Mouse (Mus musculus): ENCODE data around the gene Idua. TPM values are rescaled to one million over a fixed set of nuclear protein-coding genes. Genes with fewer than 3 reads are reported as not detected.

Idua gene
- total RNA-seq, 1 experiment from 2014 or later: 10.7 TPM

DNA sequence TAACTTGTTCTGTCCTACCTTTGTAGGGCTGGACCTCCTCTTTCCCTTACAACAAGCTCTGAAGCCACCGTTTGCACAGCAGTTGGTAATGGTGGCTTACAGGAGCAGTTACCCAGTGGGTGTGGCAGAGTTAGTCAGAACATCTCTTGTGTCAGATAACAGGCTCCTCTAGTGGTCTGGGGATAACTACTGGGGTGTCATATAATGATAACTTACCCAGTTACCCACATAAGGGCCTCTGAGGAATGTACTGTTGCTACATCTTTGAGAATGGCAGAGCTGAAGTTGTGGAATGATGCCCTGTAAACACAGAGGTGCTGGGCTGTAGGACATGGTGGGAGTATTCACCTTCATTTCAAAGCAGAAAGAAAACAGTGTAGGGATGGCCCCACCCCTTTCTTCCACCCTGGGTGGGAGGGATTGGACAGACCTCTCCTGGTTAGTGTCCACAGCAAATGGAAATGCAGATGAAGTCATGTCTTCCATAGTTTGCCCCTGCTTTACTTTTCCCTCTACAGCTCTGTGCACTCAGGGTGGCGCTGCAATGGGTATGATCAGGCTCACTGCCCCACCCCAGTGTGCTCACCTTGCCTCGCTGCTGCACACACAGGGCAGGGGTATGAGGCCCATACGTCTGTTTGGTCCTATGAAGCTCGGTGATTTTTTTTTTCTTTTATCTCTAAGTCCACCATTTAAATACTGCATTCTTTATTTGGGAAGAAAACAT lies 16.8 kb downstream of the Idua start:
- no peak for ATAC-seq (replicated peaks; ENCODE audit: insufficient number of reproducible peaks, low FRiP score, low TSS enrichment, poor library complexity, severe bottlenecking)

DNA sequence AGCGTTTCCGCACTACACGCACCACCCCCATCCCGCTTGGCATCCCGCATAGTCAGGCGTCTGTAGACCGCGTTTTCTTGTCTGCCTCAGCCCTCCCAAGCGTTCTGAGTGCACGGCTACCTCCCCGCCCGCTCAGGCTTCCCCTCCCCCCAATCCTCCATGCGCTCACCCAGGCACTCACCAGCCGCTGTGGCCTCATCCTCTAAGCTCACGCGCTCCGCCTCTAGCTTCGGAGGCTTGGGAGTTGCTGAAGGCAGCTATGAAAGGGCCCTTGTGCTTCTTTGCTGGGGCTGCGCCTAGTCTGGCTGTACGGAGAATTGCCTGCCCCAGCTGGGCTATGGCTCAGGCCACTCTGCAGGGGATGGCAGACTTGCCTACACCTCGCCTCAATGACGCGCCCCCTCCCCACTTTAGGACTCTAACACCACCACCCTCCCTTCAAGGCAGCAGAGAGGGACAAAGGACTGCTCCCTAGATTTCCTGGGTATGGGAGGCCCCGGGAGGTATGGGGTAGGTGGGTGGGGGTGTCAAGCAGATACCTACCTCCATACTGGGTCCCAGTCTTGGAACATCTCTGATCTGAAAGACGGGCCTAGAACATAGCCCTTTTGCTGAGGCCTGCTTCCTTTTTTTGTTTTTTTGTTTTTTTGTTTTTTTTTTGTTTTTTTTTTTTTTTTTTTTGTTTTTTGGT lies 17.6 kb downstream of the Idua start:
- ATAC-seq (replicated peaks; ENCODE audit: insufficient number of reproducible peaks, low FRiP score, low TSS enrichment, poor library complexity, severe bottlenecking): no peak

DNA sequence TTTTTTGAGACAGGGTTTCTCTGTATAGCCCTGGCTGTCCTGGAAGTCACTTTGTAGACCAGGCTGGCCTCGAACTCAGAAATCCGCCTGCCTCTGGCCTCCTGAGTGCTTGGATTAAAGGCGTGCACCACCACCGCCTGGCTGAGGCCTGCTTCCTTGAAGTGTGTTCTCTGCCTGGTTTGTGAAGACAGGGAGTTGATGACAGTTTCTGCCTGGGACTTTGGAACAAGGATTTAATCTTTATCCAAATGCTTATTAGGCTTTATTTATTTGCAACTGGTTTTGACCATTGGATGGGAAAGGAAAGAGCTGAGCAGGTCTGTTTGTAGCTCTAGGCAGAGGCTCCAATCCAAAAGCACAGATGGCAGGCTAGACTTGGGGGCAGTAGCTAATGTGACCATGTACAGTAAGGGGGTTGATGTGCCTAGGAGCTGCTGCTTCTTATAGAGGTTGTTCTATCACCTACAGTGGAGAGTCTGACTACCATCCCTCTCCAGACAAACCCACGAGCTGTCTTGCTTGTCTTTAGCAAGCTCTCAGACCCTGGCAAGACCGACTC lies 18.2 kb downstream of the Idua start:
- no peak for ATAC-seq (replicated peaks; ENCODE audit: insufficient number of reproducible peaks, low FRiP score, low TSS enrichment, poor library complexity, severe bottlenecking)

DNA sequence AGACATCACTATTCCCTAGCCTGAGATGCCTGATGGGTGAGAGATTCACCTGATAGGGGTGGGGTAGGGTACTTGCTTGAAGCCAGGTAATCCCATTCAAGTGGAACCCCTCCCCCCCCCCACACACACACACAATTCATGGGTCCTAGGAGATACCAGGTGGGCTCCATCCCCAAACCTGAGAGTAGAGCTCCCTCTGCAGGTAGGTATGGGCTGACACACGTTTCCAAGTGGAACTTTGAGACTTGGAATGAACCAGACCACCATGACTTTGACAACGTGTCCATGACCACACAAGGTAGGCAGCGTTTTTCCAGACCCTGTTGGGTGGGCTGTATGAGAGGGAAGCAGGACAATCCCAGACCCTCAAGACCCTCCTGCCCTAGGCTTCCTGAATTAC lies 19.8 kb downstream of the Idua start:
- ATAC-seq (replicated peaks; ENCODE audit: insufficient number of reproducible peaks, low FRiP score, low TSS enrichment, poor library complexity, severe bottlenecking): no peak

DNA sequence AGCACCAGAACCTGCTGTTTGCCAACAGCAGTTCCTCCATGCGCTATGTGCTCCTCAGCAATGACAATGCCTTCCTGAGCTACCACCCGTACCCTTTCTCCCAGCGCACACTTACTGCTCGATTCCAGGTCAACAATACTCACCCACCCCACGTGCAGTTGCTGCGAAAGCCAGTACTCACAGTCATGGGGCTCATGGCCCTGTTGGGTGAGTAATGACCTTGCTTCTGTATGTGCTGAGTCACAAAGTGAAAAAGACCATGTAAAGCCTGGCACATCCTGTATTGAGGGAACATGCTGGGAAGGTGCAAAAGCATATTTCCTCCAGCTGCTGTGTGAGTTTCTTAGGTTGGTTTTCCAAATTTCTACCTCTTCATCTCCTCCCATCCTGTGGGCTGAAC lies 20.7 kb downstream of the Idua start:
- ATAC-seq (replicated peaks; ENCODE audit: insufficient number of reproducible peaks, low FRiP score, low TSS enrichment, poor library complexity, severe bottlenecking): no peak

DNA sequence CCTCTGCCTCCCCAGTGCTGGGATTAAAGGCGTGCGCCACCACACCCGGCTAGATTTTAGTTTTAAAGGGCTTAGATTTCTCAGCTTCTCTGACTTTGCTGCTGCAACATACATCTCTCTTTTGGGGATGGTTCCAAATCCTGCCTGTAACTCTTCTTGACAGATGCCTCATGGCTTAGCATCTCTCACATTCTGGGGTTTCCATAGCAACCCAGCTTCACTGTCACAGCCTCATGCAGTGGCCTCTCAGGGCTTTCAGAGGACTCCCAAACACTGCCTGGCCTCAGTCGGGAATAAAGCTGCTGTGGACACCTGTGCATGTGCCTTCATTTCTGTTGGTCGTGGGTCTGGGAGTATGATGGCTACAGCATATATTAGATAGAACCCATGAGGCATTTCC lies 29.0 kb downstream of the Idua start:
- no peak for ATAC-seq (replicated peaks; ENCODE audit: insufficient number of reproducible peaks, low FRiP score, low TSS enrichment, poor library complexity, severe bottlenecking)

DNA sequence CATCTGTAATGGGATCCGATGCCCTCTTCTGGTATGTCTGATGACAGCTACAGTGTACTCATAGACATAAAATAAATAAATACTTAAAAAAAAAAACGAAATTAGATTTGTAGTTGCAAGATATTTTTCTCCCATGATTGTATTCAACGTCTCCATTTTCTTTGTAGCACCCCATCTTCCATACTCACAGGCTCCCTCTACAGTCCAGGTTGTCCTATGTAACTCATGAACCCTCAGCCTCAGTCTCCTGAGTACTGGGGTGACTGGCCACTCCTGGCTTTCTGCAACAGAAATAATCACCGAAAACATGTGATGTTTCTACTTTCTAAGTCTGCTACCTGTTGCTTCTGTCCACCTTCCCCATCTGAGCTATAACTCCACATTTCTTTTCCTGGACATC lies 31.0 kb downstream of the Idua start:
- ATAC-seq (replicated peaks; ENCODE audit: insufficient number of reproducible peaks, low FRiP score, low TSS enrichment, poor library complexity, severe bottlenecking): no peak

DNA sequence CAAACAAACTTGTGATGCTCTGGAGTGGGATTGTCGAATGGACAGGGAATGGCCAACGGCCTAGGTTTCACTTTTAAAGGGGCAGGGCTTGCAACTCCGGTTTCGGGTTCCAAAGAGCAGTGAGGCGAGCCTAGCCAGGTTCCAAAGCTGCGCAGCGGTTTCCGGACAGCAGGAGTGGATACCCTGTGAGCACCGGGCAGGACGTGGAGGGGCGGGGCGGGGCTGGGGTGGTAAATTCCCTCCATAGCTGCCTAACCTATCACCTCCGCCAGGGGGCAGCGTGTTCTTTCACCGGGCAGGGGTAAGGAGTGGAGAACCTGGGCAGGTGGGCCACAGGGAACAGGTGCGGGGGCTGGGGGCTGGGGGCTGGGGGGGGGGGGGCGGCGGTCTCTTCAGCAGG lies 32.1 kb downstream of the Idua start, which contains the start of gene Fgfrl1:
Fgfrl1 (plus strand) TSS at position 112 of the 400 bp plus-strand sequence.
- ATAC-seq (replicated peaks; ENCODE audit: insufficient number of reproducible peaks, low FRiP score, low TSS enrichment, poor library complexity, severe bottlenecking): no peak; the same call in 1 of the 2 replicates

DNA sequence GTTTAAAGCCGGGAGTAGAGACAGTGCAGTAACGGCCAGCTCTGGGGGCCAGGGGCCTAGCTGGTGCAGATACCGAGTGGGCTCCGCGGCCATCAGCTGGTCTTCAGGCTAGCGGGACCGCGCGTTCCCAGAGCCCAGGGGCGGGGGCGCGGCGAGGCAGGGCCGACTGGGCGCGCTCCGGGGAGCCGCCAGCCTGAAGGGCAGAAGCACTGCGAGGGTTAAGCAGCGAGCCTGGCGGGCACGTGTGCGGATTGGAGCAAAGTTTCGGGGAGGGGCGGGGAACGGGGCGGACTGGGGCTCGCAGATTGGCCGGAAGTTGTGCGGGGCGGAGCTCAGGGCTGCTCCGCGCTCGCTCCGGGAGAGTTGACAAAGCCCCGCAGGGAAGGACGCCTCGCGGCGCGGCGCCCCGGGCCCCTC lies 33.7 kb downstream of the Idua start:
- ATAC-seq (replicated peaks; ENCODE audit: insufficient number of reproducible peaks, low FRiP score, low TSS enrichment, poor library complexity, severe bottlenecking): peak; percentile 81

DNA sequence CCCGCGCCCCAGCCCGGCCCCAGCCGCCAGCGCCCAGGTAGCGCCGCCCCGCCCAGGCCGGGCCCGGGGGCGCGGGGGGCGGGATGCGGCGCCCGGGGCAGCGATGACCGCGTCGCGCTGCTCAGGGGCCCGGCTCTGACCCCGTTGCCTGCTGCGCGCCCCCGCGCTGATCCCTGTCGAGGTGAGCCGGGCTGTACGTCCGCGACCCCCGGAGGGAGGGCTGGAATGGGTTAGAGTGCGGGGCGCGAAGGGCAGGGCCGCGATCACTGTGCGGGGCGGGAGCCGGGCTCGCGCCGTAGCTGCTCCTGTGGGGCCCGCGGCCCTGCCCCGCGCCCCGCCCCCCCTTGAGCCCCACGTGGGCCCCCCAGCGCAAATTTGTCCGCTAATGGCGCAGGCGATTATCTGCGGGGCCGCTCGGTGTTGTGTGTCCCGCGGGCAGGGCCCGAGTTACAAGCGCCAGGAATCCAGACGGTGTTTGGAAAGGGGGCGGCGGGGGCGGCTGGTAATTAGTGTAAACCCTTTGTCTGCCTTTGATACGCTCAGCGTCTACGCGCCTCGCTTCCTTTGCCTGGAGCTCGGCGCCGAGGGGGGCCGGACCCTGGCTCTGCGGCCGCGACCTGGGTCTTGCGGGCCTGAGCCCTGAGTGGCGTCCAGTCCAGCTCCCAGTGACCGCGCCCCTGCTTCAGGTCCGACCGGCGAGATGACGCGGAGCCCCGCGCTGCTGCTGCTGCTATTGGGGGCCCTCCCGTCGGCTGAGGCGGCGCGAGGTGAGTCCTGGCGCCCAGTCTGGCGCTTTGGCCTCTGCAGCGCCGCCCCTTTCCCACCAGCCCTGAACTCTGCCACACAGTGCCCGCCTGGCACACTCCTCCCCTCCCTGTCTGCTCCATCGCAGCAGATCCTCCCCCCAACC lies 34.5 kb downstream of the Idua start:
- ATAC-seq (replicated peaks; ENCODE audit: insufficient number of reproducible peaks, low FRiP score, low TSS enrichment, poor library complexity, severe bottlenecking): no peak

DNA sequence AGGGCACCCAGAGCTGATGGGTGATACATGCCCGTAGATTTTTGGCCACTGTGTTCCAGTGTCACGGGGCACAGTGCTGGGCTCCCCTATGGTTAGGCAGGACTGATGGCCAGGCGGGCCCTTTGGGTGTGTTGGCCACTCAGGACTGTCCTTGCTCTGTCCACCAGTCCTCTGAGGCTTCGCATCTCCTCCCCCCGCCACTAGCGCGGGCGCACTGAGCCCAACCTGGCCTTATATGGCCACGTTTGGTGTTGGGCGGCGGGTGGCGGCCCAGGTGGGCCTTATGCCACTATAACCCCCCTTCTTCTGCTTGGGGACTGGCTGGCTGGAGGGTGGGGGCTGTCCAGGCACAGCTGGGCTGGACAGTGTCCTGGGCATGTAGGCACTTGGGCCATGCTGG lies 35.7 kb downstream of the Idua start:
- ATAC-seq (replicated peaks; ENCODE audit: insufficient number of reproducible peaks, low FRiP score, low TSS enrichment, poor library complexity, severe bottlenecking): no peak

DNA sequence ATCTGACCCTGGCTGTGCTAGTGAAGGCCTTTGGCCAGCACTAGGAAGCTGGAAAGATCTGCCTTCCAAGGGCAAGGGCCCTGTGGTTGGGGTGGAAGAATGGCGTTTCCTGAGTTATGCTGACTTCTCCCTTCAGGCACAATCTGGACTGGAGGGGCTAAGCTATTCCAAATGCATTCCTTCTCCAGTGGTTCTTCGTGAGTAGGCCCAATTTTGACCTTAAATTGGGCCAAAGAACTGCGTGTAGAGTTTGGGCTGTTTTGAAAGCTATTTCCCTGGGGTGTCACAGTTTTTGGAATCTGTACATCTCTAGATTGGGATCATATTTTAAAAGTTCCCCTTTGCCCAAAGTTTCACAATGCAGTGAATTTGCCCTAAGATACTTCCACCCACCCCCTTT lies 36.4 kb downstream of the Idua start:
- no peak for ATAC-seq (replicated peaks; ENCODE audit: insufficient number of reproducible peaks, low FRiP score, low TSS enrichment, poor library complexity, severe bottlenecking)

DNA sequence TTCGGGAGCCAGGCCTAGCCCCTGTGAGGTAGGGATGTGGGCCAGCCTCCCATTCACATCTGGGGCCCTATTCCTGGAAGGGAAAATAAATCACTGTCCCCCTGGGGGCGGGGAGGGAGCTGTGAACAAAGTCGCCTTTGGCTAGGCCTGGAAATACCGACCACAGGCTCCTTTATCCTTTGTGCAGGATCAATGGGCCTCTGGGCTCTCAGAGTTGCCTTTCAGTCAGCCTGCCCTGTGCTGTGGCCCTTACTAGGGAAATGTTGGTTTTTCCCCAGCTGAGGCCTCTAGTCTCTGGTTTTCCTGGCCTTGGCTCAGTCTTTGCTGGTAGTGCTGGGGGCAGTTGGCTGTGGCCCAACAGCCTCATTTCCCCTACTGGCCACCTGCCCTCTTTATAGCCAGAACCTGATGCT lies 37.2 kb downstream of the Idua start:
- no peak for ATAC-seq (replicated peaks; ENCODE audit: insufficient number of reproducible peaks, low FRiP score, low TSS enrichment, poor library complexity, severe bottlenecking)

DNA sequence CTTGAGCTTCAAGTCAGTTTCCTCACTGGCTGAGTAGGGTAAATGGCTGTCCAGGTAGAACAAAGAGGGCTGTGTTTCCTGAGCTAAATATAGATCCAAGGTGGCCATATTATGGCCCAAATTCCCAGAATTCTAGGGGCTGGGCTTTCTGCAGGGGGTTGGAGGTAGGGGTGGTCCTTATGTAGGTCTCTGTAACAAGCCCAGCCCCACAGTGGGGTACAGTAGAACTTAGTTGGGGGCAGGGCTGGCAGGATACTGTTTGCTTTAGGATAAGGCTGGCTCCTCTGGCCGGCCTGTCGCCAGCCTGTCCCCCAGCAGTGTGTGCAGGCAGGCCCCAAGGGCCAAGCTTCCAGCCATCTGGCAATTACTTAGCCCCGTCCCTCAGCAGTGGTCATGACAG lies 40.2 kb downstream of the Idua start:
- ATAC-seq (replicated peaks; ENCODE audit: insufficient number of reproducible peaks, low FRiP score, low TSS enrichment, poor library complexity, severe bottlenecking): no peak

DNA sequence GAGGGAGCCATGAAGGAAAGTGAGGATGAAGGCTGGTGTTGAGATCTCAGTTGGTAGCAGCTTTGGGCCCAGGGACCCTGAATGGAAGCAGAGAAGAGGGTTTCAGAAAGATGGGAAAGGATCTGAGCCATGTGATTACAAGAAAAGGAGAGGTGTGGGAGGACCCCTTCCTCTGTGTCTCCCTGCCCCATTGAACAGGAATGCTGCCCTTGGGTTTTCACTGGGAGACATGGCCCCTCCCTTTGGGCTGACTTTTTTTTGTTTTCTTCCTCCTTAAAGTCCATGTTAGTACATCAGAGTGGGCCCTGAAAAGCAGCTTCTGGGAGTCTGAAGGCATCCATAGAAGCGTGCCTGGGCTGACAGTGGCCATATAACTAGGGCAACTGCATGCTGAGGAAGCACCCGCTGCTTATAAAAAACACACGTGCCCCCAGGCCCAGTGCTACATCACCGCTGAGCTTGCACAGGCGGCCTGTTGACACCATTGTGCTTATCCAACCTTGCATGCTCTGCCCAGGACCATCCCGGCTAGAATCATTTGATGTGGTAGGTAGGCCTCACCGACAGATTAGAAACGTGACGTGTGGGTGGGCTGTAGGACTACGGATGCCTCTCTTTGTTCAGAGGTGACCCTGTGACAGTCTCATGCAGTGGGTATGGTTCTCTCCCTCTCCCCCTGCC lies 41.4 kb downstream of the Idua start:
- no peak for ATAC-seq (replicated peaks; ENCODE audit: insufficient number of reproducible peaks, low FRiP score, low TSS enrichment, poor library complexity, severe bottlenecking)

DNA sequence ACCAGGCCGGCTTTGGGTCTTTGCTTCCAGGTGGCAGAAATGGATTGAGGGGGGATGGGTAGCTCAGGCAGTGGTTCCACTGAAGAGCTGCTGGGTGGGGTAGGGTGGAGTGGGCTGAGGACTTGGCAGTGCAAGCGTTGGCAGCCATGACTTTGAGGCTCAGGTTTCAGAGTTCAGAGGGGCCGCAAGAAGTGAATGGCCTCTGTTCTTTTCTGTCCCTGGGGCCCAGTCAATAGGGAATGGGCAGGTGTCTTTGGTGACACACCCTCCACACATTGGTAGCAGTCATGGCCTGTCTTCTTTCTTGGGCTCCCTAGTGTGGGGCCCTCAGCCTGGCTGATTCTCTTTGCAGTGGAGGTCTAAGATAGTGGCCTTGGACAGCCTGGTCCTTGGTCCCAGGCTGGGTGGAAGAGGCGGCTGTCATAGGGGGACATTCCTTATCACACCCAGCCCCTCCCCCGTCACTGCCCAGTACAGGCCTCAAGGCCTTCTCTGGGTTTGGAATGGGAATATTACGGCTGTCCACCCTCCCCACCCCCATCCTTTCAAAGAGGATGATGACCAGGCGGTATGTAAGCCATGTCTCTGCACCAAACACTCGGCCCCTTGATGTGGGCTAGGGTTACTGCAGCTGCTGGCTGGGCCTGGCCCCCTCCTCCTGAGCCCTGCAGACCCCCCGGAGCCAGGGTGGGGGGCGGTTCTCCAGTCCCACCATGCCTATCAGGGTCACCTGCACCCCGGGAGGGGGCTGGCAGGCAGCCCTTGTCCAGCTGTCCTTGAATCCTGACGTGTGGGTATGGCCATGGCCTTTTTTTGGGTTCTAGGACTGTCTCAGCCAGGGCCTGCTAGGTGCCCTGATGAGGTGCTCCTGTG lies 43.9 kb downstream of the Idua start:
- ATAC-seq (replicated peaks; ENCODE audit: insufficient number of reproducible peaks, low FRiP score, low TSS enrichment, poor library complexity, severe bottlenecking): no peak

DNA sequence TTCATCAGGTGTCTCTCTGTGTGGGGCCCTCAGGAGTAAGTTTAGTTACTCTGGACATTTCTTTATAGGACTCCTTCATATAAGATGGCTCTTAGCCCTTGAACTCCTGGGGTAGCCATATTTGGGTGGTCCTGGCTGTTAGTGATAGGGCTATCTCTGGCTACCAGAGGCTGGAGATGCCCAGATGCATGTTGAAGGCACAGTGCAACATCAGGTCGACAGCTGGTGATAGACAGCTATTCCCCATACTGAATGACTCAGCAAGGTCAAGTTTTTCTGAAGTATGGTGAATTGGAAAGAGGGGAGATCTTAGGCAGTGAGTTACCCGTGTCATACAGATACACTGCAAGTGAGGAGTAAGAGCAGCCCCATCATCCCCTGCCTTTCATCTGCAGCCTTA lies 47.6 kb downstream of the Idua start:
- no peak for ATAC-seq (replicated peaks; ENCODE audit: insufficient number of reproducible peaks, low FRiP score, low TSS enrichment, poor library complexity, severe bottlenecking)

DNA sequence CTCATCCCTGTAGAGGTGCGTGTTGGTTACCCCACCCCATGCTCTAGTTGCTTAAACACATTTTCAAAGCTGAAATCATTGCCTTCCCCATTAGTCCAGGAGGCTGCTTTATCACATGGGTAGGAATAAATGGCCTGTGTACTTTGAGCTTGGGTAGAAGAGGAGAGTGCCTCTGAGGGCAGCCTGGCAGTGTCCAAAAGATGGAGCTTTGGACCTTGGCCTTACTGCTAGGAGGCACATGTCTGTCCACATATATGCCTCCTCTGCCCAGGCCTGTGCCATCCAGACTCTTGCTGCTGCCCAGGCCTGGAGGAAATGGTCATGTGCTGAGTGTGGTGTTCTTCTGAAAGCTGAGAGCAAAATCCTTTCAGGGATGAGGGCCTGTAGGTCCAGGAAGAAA lies 48.3 kb downstream of the Idua start:
- no peak for ATAC-seq (replicated peaks; ENCODE audit: insufficient number of reproducible peaks, low FRiP score, low TSS enrichment, poor library complexity, severe bottlenecking)

Measured in monocyte, adult 5-6 weeks (primary cell).